In the genomic region with DNA sequence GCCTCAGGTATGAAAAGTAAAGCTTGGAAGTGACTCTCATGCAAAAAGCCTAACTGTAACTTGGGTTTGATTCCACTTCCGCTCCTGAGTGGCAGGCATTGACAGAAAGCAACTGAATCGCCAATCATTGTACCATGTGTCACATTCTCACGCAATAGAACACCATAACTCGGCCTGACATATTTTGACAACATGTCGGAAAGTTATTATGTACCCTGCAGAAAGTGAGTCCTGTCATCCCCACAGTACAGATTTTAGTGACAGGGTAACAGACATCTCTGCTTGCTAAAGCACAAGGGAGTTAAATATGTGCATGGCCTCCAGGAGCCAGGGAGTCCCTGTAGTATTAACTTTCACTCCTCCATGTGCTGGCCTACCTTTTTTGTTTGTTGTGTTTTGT, we compare ENCODE assay signal across 24 mouse cellular contexts.
DNase-seq lines count a peak whose midpoint lies in the region; ATAC-seq and TF ChIP-seq lines count a peak whose summit lies in the region.
"Had no signal": no experiment of that assay in that cellular context is flagged by ENCODE, and none has a peak within 500 bp of the region (broad histone marks: within the 10 kb centered on the region; RNA-seq: fewer than 3 reads in every experiment).

No protein-coding gene starts in this region.

- H3K4me1 ChIP-seq in forebrain, embryonic 12.5 days: no peaks in the 10 kb centered on the region
- H3K4me1 ChIP-seq in forebrain, embryonic 11.5 days (replicated peaks; ENCODE audit: control insufficient read depth, insufficient read depth, low read length): no peaks in the 10 kb centered on the region
- no peaks in the 10 kb centered on the region for H3K4me1 ChIP-seq in midbrain, embryonic 12.5 days
- no peaks in the 10 kb centered on the region for H3K4me1 ChIP-seq in midbrain, embryonic 11.5 days (ENCODE audit: control insufficient read depth, insufficient read depth, low read length)
- H3K4me1 ChIP-seq in forebrain, embryonic 15.5 days: peaks cover 4% of the 10 kb centered on the region; the same call in 1 of the 2 replicates
- no peaks in the 10 kb centered on the region for H3K4me1 ChIP-seq in midbrain, postnatal 0 days (ENCODE audit: insufficient read depth, low read length)
- H3K4me1 ChIP-seq: kidney, embryonic 15.5 days; lung, embryonic 15.5 days; megakaryocyte, embryonic 14.5 days had no signal

- H3K27me3 ChIP-seq in forebrain, embryonic 12.5 days: no peaks in the 10 kb centered on the region
- no peaks in the 10 kb centered on the region for H3K27me3 ChIP-seq in forebrain, embryonic 11.5 days (ENCODE audit: control insufficient read depth, insufficient read depth, low read length)
- H3K27me3 ChIP-seq in midbrain, embryonic 12.5 days: no peaks in the 10 kb centered on the region
- H3K27me3 ChIP-seq in midbrain, embryonic 11.5 days (ENCODE audit: control insufficient read depth, insufficient read depth, low read length): no peaks in the 10 kb centered on the region
- H3K27me3 ChIP-seq in forebrain, embryonic 15.5 days: no peaks in the 10 kb centered on the region
- H3K27me3 ChIP-seq in midbrain, postnatal 0 days (ENCODE audit: insufficient read depth, low read length): no peaks in the 10 kb centered on the region
- H3K27me3 ChIP-seq: kidney, embryonic 15.5 days; lung, embryonic 15.5 days; megakaryocyte, embryonic 14.5 days had no signal

- H3K27ac ChIP-seq in forebrain, embryonic 12.5 days: no peak overlapping the region
- H3K27ac ChIP-seq in forebrain, embryonic 11.5 days (ENCODE audit: low read depth, low read length): no peak overlapping the region
- H3K27ac ChIP-seq in midbrain, embryonic 12.5 days (replicated peaks): no peak overlapping the region
- no peak overlapping the region for H3K27ac ChIP-seq in midbrain, embryonic 11.5 days (ENCODE audit: low read depth, low read length)
- no peak overlapping the region for H3K27ac ChIP-seq in forebrain, embryonic 15.5 days (replicated peaks)
- no peak overlapping the region for H3K27ac ChIP-seq in midbrain, postnatal 0 days (ENCODE audit: low read depth, low read length)
- H3K27ac ChIP-seq: kidney, embryonic 15.5 days; liver, embryonic 14.5 days; lung, embryonic 15.5 days; stomach, postnatal 0 days had no signal

- no peak overlapping the region for H3K9ac ChIP-seq in forebrain, embryonic 12.5 days
- H3K9ac ChIP-seq in forebrain, embryonic 11.5 days (ENCODE audit: low read length): no peak overlapping the region
- no peak overlapping the region for H3K9ac ChIP-seq in midbrain, embryonic 12.5 days (replicated peaks)
- H3K9ac ChIP-seq in midbrain, embryonic 11.5 days (ENCODE audit: low read length): no peak overlapping the region
- no peak overlapping the region for H3K9ac ChIP-seq in forebrain, embryonic 15.5 days (replicated peaks)
- H3K9ac ChIP-seq in midbrain, postnatal 0 days (replicated peaks; ENCODE audit: low read length, poor library complexity, severe bottlenecking): no peak overlapping the region
- H3K9ac ChIP-seq: kidney, embryonic 15.5 days; liver, embryonic 14.5 days; lung, embryonic 15.5 days had no signal

- H3K9me3 ChIP-seq in forebrain, embryonic 12.5 days: no peaks in the 10 kb centered on the region
- H3K9me3 ChIP-seq in forebrain, embryonic 11.5 days (ENCODE audit: control insufficient read depth, low read length): no peaks in the 10 kb centered on the region
- no peaks in the 10 kb centered on the region for H3K9me3 ChIP-seq in midbrain, embryonic 12.5 days
- no peaks in the 10 kb centered on the region for H3K9me3 ChIP-seq in midbrain, embryonic 11.5 days (ENCODE audit: control insufficient read depth, low read length)
- no peaks in the 10 kb centered on the region for H3K9me3 ChIP-seq in forebrain, embryonic 15.5 days
- no peaks in the 10 kb centered on the region for H3K9me3 ChIP-seq in midbrain, postnatal 0 days (ENCODE audit: low read length)
- H3K9me3 ChIP-seq: kidney, embryonic 15.5 days; lung, embryonic 15.5 days; megakaryocyte, embryonic 14.5 days had no signal

- no peak for DNase-seq in forebrain, embryonic 11.5 days (ENCODE audit: low spot score)
- DNase-seq in midbrain, embryonic 11.5 days (ENCODE audit: low spot score, missing footprints): no peak
- no peak for DNase-seq in midbrain, postnatal 0 days (ENCODE audit: low spot score)
- DNase-seq in cerebellum, adult 9-10 months: no peak
- DNase-seq: adrenal gland, postnatal 25 days; cerebellum, adult 11-12 months; cerebellum, postnatal 14 days; gastrocnemius, postnatal 36 days; heart, postnatal 36 days; kidney, adult 11 months; kidney, postnatal 36 days; lung, postnatal 36 days; right cerebral cortex, postnatal 14 days; thymus, adult 2 months; thymus, postnatal 4 days had no signal

- H3K36me3 ChIP-seq in forebrain, embryonic 12.5 days (replicated peaks): no peaks in the 10 kb centered on the region
- H3K36me3 ChIP-seq in forebrain, embryonic 11.5 days (ENCODE audit: control insufficient read depth, insufficient read depth, low read length): no peaks in the 10 kb centered on the region
- no peaks in the 10 kb centered on the region for H3K36me3 ChIP-seq in midbrain, embryonic 12.5 days
- no peaks in the 10 kb centered on the region for H3K36me3 ChIP-seq in midbrain, embryonic 11.5 days (ENCODE audit: control insufficient read depth, insufficient read depth, low read length)
- H3K36me3 ChIP-seq in forebrain, embryonic 15.5 days: no peaks in the 10 kb centered on the region
- no peaks in the 10 kb centered on the region for H3K36me3 ChIP-seq in midbrain, postnatal 0 days (ENCODE audit: insufficient read depth, low read length)
- H3K36me3 ChIP-seq: kidney, embryonic 15.5 days; lung, embryonic 15.5 days had no signal

- peak; percentile 37; the same call in 1 of the 2 replicates for ATAC-seq in forebrain, embryonic 12.5 days (ENCODE audit: low FRiP score)
- no peak for ATAC-seq in forebrain, embryonic 11.5 days (replicated peaks; ENCODE audit: low FRiP score)
- ATAC-seq in midbrain, embryonic 12.5 days (ENCODE audit: low FRiP score, low read depth): peak; percentile 35; the same call in 1 of the 2 replicates
- ATAC-seq in midbrain, embryonic 11.5 days (ENCODE audit: low FRiP score): no peak
- ATAC-seq in forebrain, embryonic 15.5 days (replicated peaks): peak; percentile 94
- ATAC-seq in midbrain, postnatal 0 days (ENCODE audit: low FRiP score): peak; percentile 29; the same call in 1 of the 2 replicates
- ATAC-seq in erythroid progenitor cell, adult 5-6 weeks (replicated peaks; ENCODE audit: low FRiP score, poor library complexity, severe bottlenecking): no peak

- WGBS in forebrain, embryonic 12.5 days: 76% methylated on average over 5 of the region's 5 CpGs
- 89% methylated on average over 5 of the region's 5 CpGs for WGBS in forebrain, embryonic 11.5 days
- 86% methylated on average over 5 of the region's 5 CpGs for WGBS in midbrain, embryonic 12.5 days
- WGBS in midbrain, embryonic 11.5 days: 82% methylated on average over 5 of the region's 5 CpGs
- 53% methylated on average over 5 of the region's 5 CpGs for WGBS in forebrain, embryonic 15.5 days
- 63% methylated on average over 5 of the region's 5 CpGs for WGBS in midbrain, postnatal 0 days

- TF ChIP-seq CTCF in midbrain, postnatal 0 days (IDR thresholded peaks at IDR 0.05): no peak

- no peak overlapping the region for H3K4me3 ChIP-seq in forebrain, embryonic 12.5 days (replicated peaks)
- H3K4me3 ChIP-seq in forebrain, embryonic 11.5 days (ENCODE audit: low read depth, low read length): no peak overlapping the region
- H3K4me3 ChIP-seq in midbrain, embryonic 12.5 days: no peak overlapping the region
- H3K4me3 ChIP-seq in midbrain, embryonic 11.5 days (ENCODE audit: low read depth, low read length): no peak overlapping the region
- no peak overlapping the region for H3K4me3 ChIP-seq in forebrain, embryonic 15.5 days
- no peak overlapping the region for H3K4me3 ChIP-seq in midbrain, postnatal 0 days (ENCODE audit: low read depth, low read length)
- H3K4me3 ChIP-seq: kidney, embryonic 15.5 days; lung, embryonic 15.5 days; megakaryocyte, embryonic 14.5 days had no signal

- H3K4me2 ChIP-seq in forebrain, embryonic 12.5 days: no peak overlapping the region
- H3K4me2 ChIP-seq in forebrain, embryonic 11.5 days (ENCODE audit: low read depth, low read length, severe bottlenecking): no peak overlapping the region
- no peak overlapping the region for H3K4me2 ChIP-seq in midbrain, embryonic 12.5 days (replicated peaks)
- H3K4me2 ChIP-seq in midbrain, embryonic 11.5 days: no peak overlapping the region
- H3K4me2 ChIP-seq in forebrain, embryonic 15.5 days (replicated peaks): no peak overlapping the region
- no peak overlapping the region for H3K4me2 ChIP-seq in midbrain, postnatal 0 days (ENCODE audit: low read depth, low read length, poor library complexity, severe bottlenecking)
- H3K4me2 ChIP-seq: kidney, embryonic 15.5 days; lung, embryonic 15.5 days had no signal

Comparison
In these comparisons a context has a peak if more than half of its experiments do, and no peak if none do; other contexts are left out.
1. ATAC-seq: peak in forebrain, embryonic 12.5 days (single experiment), midbrain, embryonic 12.5 days (single experiment), forebrain, embryonic 15.5 days (single experiment) and midbrain, postnatal 0 days (single experiment); none in forebrain, embryonic 11.5 days (single experiment), midbrain, embryonic 11.5 days (single experiment) and erythroid progenitor cell, adult 5-6 weeks (single experiment).